Mouse (Mus musculus): Measurements from ENCODE around the gene Gm19426. TPM values are rescaled to one million over a fixed set of nuclear protein-coding genes. Genes with fewer than 3 reads are reported as not detected.

Gm19426 gene
- polyA plus RNA-seq, 1 experiment from 2014 or later = 1.7 TPM

DNA sequence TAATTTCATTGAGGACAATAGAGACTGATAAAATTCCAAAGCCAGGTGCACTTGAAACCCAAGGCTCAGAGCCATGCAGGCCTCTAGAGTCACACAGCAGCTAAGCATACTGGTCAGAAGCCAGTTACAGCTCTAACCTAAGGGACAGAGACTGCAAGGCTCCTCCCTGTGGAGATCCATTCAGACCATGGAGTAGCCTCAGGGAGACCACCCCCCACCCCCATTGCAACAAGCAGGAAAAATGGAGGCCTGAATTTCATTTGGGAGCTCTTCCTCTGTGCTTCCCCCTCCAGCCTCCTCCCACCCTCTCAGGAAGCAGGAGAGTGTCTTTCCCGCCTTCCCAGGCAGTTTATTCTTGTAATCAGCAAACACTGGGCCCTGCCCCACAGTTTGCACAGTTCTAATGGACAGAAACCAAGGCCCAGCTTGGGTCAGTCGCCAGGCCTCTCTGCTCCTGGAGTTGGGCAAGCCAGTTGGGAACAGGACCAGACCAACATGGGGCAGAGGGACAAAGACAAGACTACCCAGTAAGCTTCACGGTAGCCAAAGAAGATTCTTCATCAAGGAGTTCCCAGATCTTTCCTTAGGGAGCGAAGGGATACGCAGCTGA, 1.5 kb downstream of the Gm19426 start:
- Histone ChIP-seq H3K4me2 (ENCODE audit: low read depth, low read length) (peak overlapping the region; percentile 78), H3K9ac (replicated peaks; ENCODE audit: low read depth, low read length) (peak overlapping the region; percentile 85; the same call in 1 of the 2 replicates), H3K4me3 (ENCODE audit: low read depth, low read length) (peak overlapping the region; percentile 80), H3K27ac (ENCODE audit: low read depth, low read length) (peak overlapping the region; percentile 56), H3K9me3 (ENCODE audit: control insufficient read depth, low read length) (no peaks in the 10 kb centered on the region), H3K4me1 (ENCODE audit: control insufficient read depth, insufficient read depth, low read length) (peaks cover 30% of the 10 kb centered on the region), H3K36me3 (ENCODE audit: control insufficient read depth, insufficient read depth, low read length) (no peaks in the 10 kb centered on the region), H3K27me3 (ENCODE audit: control insufficient read depth, insufficient read depth, low read length) (no peaks in the 10 kb centered on the region)
- 5% methylated on average over 5 of the region's 5 CpGs for WGBS
- peak; percentile 3; the same call in 1 of the 2 replicates for ATAC-seq (ENCODE audit: low read depth)

DNA sequence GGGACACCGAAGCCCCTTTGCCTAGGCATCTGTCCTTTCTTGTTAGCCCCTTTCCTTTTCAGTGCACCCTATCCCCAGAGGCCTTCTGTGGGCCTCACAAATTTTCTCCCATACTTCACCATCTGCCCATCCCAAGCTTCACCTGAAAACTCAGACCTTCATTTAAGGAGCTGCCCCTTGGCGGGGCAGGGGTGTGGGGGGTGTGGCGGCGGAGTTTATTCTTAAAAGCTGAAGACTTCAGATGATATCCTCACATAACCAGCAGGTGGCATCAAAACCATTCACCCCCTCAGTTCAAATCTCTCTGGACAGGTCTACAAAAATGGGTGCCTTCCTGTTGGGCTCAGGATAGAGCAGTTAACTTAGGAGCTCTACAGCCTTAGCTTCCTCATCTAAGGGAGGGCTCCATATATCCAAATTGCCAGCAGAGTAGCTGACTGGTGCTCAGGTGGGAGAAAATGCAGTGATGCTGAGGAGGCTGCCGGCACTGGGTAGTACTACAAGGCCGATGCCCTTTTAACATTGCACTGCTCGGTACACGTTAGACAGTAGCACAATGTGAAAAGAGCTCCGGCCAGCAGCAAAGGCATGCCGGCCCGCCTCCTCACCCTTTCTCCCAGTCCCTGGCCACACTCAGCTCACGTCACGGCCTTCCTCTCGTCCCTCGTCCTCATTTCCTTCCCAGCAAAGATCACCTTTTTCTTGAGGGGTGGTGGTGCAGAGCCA, 2.7 kb downstream of the Gm19426 start:
- H3K27ac ChIP-seq (ENCODE audit: low read depth, low read length) = no peak overlapping the region
- H3K9ac ChIP-seq (replicated peaks; ENCODE audit: low read depth, low read length) = no peak overlapping the region
- peak overlapping the region; percentile 78; the same call in 1 of the 2 replicates for H3K4me2 ChIP-seq (ENCODE audit: low read depth, low read length)
- no peaks in the 10 kb centered on the region for H3K27me3 ChIP-seq (ENCODE audit: control insufficient read depth, insufficient read depth, low read length)
- peaks cover 41% of the 10 kb centered on the region for H3K4me1 ChIP-seq (ENCODE audit: control insufficient read depth, insufficient read depth, low read length)
- H3K36me3 ChIP-seq (ENCODE audit: control insufficient read depth, insufficient read depth, low read length) = no peaks in the 10 kb centered on the region
- H3K9me3 ChIP-seq (ENCODE audit: control insufficient read depth, low read length) = no peaks in the 10 kb centered on the region
- WGBS = 74% methylated on average over 15 of the region's 15 CpGs
- no peak for ATAC-seq (ENCODE audit: low read depth)
- no peak overlapping the region for H3K4me3 ChIP-seq (ENCODE audit: low read depth, low read length)

DNA sequence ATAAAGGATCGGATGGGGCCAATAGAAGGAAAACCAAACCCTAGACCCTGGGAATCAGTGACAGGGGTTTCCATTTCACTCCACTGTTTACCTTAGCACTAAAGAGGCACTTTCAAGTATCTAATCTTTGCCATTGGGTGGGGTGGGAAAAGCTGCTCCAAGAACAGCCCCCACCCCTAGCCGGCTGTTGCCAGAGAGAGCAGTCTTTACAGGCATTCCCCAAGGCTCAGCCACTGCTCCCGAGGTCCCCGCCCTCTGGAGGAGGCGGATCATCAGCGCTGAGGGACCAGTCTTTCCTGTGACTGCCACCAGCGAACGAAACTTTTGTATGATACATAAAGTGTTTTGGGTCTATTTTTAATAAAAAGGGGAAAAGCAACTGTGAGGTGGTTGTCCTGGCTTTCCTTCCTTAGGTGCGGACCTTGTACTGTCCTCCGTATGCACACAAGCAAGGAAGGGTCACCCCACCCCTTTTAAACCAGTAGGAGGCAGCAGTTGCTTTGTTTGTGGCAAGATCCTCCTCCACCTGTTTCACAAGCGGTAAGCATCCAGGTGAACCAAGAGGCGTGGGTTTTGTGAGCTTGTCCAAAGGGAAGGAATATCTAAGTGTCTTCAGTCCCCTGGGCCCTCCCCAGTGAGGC, 5.1 kb downstream of the Gm19426 start:
- H3K36me3 ChIP-seq (ENCODE audit: control insufficient read depth, insufficient read depth, low read length) = no peaks in the 10 kb centered on the region
- no peak overlapping the region for H3K9ac ChIP-seq (replicated peaks; ENCODE audit: low read depth, low read length)
- peak overlapping the region; percentile 9; the same call in 1 of the 2 replicates for H3K4me2 ChIP-seq (ENCODE audit: low read depth, low read length)
- no peaks in the 10 kb centered on the region for H3K9me3 ChIP-seq (ENCODE audit: control insufficient read depth, low read length)
- 3% methylated on average over 12 of the region's 12 CpGs for WGBS
- H3K4me1 ChIP-seq (ENCODE audit: control insufficient read depth, insufficient read depth, low read length) = peaks cover 46% of the 10 kb centered on the region
- no peak overlapping the region for H3K4me3 ChIP-seq (ENCODE audit: low read depth, low read length)
- no peak for ATAC-seq (ENCODE audit: low read depth)
- no peaks in the 10 kb centered on the region for H3K27me3 ChIP-seq (ENCODE audit: control insufficient read depth, insufficient read depth, low read length)
- H3K27ac ChIP-seq (ENCODE audit: low read depth, low read length) = no peak overlapping the region

DNA sequence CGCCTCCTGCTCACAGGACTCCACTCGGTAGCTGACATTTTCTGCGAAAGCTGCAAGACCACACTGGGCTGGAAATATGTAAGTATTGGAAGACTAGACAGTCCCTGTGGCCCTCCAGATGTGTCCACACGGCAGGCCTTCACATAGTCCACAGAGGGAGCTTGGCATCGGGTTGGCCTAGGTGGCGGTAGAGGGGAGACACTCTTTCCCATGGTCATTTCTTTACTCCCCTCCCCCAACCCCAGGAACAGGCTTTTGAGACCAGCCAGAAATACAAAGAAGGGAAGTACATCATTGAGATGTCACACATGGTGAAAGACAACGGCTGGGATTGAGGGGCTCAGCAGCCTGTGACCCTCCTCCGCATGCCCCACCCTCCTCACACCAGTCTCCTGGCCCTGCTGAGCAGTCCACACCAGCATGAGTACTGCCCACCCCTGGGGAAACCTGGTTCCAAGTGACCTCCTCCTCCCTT, 6.0 kb downstream of the Gm19426 start:
- no peak; the same call in 1 of the 2 replicates for ATAC-seq (ENCODE audit: low read depth)
- Histone ChIP-seq H3K4me1 (ENCODE audit: control insufficient read depth, insufficient read depth, low read length) (peaks cover 50% of the 10 kb centered on the region), H3K36me3 (ENCODE audit: control insufficient read depth, insufficient read depth, low read length) (no peaks in the 10 kb centered on the region), H3K27ac (ENCODE audit: low read depth, low read length) (peak overlapping the region; percentile 24; the same call in 1 of the 2 replicates), H3K9ac (replicated peaks; ENCODE audit: low read depth, low read length) (0 out of 2 replicates have a peak overlapping the region, but pooled peaks have one; percentile 16), H3K9me3 (ENCODE audit: control insufficient read depth, low read length) (no peaks in the 10 kb centered on the region), H3K4me2 (ENCODE audit: low read depth, low read length) (peak overlapping the region; percentile 84; the same call in 1 of the 2 replicates), H3K27me3 (ENCODE audit: control insufficient read depth, insufficient read depth, low read length) (no peaks in the 10 kb centered on the region), H3K4me3 (ENCODE audit: low read depth, low read length) (no peak overlapping the region)
- 6% methylated on average over 8 of the region's 8 CpGs for WGBS

DNA sequence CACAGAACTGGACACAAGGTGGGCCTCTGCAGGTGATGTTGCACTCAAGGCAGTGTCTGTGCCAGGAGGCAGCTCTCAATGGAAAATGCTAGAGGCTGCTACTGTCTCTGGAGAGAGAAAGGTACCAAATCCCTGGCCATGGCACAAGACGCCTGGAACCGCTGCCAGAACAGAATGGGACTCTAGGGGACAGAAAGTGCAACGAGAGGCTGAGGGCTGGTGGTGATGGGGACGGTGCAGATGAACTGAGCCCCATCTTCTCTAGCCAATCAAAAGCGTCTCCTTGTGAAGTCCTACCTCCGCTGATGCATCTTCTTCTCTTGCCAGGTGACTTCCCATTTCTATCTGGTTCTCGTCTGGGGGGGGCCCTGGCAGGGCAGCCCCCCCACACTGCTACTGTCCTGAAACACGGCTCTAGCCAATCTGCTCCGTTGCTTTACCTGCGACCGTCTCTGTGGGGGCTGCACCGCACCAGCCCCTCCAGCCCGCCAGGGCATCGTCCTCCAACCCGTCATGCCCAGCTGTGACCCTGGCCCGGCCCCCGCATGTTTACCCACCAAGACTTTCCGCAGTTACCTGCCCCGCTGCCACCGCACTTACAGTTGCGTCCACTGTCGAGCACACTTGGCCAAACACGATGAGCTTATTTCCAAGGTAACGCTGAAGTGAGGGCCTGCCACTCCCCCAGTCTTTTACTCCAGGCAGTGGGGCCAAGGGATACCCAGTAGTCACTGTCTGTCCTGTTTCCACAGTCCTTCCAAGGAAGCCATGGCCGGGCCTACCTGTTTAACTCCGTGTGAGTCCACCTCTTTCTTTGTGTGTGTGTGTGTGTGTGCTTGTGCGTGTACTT, 6.9 kb downstream of the Gm19426 start:
- H3K4me1 ChIP-seq (ENCODE audit: control insufficient read depth, insufficient read depth, low read length) = peaks cover 43% of the 10 kb centered on the region
- H3K4me3 ChIP-seq (ENCODE audit: low read depth, low read length) = peak overlapping the region; percentile 23
- no peaks in the 10 kb centered on the region for H3K9me3 ChIP-seq (ENCODE audit: control insufficient read depth, low read length)
- no peak for ATAC-seq (ENCODE audit: low read depth)
- no peaks in the 10 kb centered on the region for H3K36me3 ChIP-seq (ENCODE audit: control insufficient read depth, insufficient read depth, low read length)
- H3K27me3 ChIP-seq (ENCODE audit: control insufficient read depth, insufficient read depth, low read length) = no peaks in the 10 kb centered on the region
- peak overlapping the region; percentile 26; the same call in 1 of the 2 replicates for H3K9ac ChIP-seq (replicated peaks; ENCODE audit: low read depth, low read length)
- H3K4me2 ChIP-seq (ENCODE audit: low read depth, low read length) = peak overlapping the region; percentile 84
- 6% methylated on average over 27 of the region's 27 CpGs for WGBS
- H3K27ac ChIP-seq (ENCODE audit: low read depth, low read length) = no peak overlapping the region

DNA sequence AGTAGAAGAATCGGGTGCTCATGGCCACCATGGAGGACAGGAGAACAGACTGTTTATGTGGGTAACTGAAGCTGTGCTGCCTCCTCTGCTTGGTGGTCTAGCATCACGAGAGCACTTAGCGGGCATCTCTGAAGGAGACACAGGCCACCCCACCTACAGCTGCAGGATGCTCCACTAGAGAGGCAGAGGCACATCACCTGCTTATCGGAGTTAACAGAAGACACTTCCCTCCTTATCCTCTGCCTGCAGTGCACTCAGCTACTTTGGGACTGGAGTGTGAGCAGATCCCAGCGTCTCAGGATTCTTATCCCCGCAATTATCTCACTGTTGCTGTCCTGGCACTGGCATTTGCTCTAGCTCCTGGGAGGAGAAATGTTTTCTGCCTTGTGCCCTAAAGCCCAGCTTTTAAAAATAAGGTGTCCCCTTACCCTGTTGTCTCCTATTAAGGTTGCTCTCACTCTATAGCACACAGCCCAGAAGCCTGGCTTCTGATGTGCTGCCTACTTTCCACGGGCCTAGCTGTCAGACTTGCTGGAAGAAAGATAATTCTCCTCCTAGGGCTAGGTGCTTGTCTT, 8.0 kb downstream of the Gm19426 start:
- no peak for ATAC-seq (ENCODE audit: low read depth)
- peaks cover 36% of the 10 kb centered on the region for H3K4me1 ChIP-seq (ENCODE audit: control insufficient read depth, insufficient read depth, low read length)
- WGBS = 12% methylated on average over 7 of the region's 7 CpGs

DNA sequence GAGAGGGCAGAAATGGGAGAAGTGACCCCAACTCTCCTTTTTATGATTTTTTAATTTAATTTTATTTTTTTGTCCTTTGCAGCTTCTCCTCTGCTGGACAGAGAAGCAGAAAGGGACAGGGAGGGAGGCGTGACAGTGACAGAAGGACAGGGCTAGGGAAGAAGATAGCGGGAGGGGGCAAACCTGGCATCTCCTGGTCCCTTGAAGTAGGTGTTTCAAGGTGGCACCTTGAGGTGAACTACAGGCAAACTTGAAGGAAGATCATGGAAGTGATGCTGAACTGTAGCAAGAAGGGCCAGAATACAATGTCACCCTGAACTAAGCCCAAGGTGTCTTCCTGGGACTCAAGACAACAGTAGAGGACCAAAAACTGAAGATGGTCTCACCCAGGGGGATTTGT, 8.5 kb downstream of the Gm19426 start:
- Histone ChIP-seq H3K36me3 (ENCODE audit: control insufficient read depth, insufficient read depth, low read length) (no peaks in the 10 kb centered on the region), H3K4me3 (ENCODE audit: low read depth, low read length) (peak overlapping the region; percentile 61), H3K27ac (ENCODE audit: low read depth, low read length) (peak overlapping the region; percentile 90), H3K27me3 (ENCODE audit: control insufficient read depth, insufficient read depth, low read length) (no peaks in the 10 kb centered on the region), H3K9ac (replicated peaks; ENCODE audit: low read depth, low read length) (peak overlapping the region; percentile 90), H3K9me3 (ENCODE audit: control insufficient read depth, low read length) (no peaks in the 10 kb centered on the region), H3K4me1 (ENCODE audit: control insufficient read depth, insufficient read depth, low read length) (peaks cover 36% of the 10 kb centered on the region), H3K4me2 (ENCODE audit: low read depth, low read length) (peak overlapping the region; percentile 84)
- ATAC-seq (ENCODE audit: low read depth) = no peak
- WGBS = 0% methylated on average over 2 of the region's 2 CpGs

More for the DNA sequence above, 8.0 kb downstream of the Gm19426 start:
- no peak overlapping the region for H3K27ac ChIP-seq (ENCODE audit: low read depth, low read length)
- H3K36me3 ChIP-seq (ENCODE audit: control insufficient read depth, insufficient read depth, low read length) = no peaks in the 10 kb centered on the region
- H3K9me3 ChIP-seq (ENCODE audit: control insufficient read depth, low read length) = no peaks in the 10 kb centered on the region
- peak overlapping the region; percentile 90 for H3K9ac ChIP-seq (replicated peaks; ENCODE audit: low read depth, low read length)
- H3K4me3 ChIP-seq (ENCODE audit: low read depth, low read length) = peak overlapping the region; percentile 61
- no peaks in the 10 kb centered on the region for H3K27me3 ChIP-seq (ENCODE audit: control insufficient read depth, insufficient read depth, low read length)
- peak overlapping the region; percentile 84 for H3K4me2 ChIP-seq (ENCODE audit: low read depth, low read length)

DNA sequence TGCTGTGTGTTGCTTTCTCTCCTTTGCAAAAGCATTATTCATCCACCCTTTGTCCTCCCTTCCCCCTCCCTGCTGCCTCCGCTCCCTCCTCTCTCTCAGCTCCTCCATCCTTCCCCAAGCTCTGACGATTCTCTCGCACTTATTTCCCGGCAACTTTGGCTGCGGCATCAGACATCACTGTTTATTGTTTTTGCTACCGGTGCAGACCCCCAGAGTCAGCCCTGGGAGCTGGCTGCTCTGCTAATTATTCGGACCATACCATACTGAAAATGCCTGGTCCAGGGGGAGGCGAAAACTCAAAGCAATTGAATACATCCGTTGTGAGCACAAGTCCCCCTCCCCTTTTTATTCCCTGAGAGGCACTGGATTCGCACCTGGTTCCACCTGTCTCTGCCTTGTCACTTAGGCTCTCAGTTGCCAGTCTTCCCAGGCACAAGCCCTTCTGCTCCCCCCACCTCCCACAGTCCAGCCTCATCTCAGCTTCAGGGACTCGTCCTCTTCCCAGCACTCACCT, 9.0 kb downstream of the Gm19426 start:
- no peaks in the 10 kb centered on the region for H3K36me3 ChIP-seq (ENCODE audit: control insufficient read depth, insufficient read depth, low read length)
- ATAC-seq (ENCODE audit: low read depth) = peak; percentile 60
- peak overlapping the region; percentile 84 for H3K4me2 ChIP-seq (ENCODE audit: low read depth, low read length)
- H3K9me3 ChIP-seq (ENCODE audit: control insufficient read depth, low read length) = no peaks in the 10 kb centered on the region
- WGBS = under 1% methylated on average over 11 of the region's 11 CpGs
- peak overlapping the region; percentile 90 for H3K9ac ChIP-seq (replicated peaks; ENCODE audit: low read depth, low read length)
- peak overlapping the region; percentile 61 for H3K4me3 ChIP-seq (ENCODE audit: low read depth, low read length)
- peaks cover 36% of the 10 kb centered on the region for H3K4me1 ChIP-seq (ENCODE audit: control insufficient read depth, insufficient read depth, low read length)
- peak overlapping the region; percentile 90 for H3K27ac ChIP-seq (ENCODE audit: low read depth, low read length)
- no peaks in the 10 kb centered on the region for H3K27me3 ChIP-seq (ENCODE audit: control insufficient read depth, insufficient read depth, low read length)

Measured in neural tube, embryonic 14.5 days (tissue).